Mouse (Mus musculus) hematopoietic stem cell, adult 5-6 weeks (primary cell): Measurements from ENCODE around the gene Gcnt3. TPM values are rescaled to one million over a fixed set of nuclear protein-coding genes. Genes with fewer than 3 reads are reported as not detected.

Experiments used
- ATAC-seq, 2 experiments: fragments of 125-278 bp in 1 of 2; replicated peaks in 1 of 2; 2 replicates each; pipeline ENCODE4 v1.8.0; 2016 to 2017; ENCODE audit warnings: inconsistent platforms in 2 of 2, mild to moderate bottlenecking in 2 of 2, moderate number of reproducible peaks in 2 of 2, low read depth in 1 of 2, moderate TSS enrichment in 1 of 2; ENCODE audit not compliant: low FRiP score in 2 of 2, poor library complexity in 2 of 2, severe bottlenecking in 2 of 2, insufficient read depth in 1 of 2, low TSS enrichment in 1 of 2
- total RNA-seq: library from RNA; stranded (forward); fragments of 172-1452, 232-1000 nt; gene quantifications from 2 replicates; pipeline ENCODE4 v1.2.3, GENCODE M21; 2017

The Gcnt3 gene
- not detected in 2 replicates for total RNA-seq

DNA sequence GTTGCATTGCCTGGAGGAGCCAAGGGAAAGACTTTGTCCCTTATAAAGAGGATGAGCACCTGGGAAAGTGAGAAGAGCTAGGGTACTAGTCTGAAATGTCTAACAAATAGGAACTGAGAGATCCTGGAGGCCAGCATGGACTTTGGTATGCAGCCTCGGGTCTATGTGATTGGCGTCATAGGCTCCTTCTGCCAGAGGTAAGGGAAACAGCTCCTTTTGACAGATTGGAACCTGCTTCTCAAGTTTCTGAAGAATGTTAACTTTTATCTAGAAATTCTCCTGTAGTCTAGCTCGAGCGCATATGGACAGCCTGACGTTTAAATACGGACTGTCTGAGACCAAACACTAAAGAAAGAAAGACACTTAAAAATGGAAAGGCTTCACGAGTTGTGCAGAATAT is at the start of gene Gcnt3:
TSS of gene Gcnt3 (minus strand) at position 101 of the 400 bp plus-strand sequence.
- ATAC-seq = no peak

DNA sequence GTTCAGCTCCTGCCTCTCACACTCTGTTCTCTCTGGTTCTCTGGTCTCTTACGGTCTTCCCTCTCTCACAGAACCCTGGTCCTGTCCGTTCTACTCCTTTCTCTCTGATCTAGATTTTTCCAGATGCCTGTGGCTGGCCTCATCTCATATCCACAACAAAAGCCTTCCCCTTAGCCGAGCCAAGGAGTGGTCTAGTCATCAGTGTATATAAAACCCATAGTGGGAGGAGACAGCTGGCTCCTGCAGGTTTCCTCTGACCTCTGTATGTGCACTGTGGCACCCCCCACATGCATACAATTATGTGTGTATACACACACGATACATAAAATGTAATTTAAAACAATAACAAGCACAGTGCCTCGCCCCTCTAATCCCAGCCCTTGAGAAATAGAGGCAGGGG is 49.5 kb upstream of the Gcnt3 start:
- no peak for ATAC-seq

DNA sequence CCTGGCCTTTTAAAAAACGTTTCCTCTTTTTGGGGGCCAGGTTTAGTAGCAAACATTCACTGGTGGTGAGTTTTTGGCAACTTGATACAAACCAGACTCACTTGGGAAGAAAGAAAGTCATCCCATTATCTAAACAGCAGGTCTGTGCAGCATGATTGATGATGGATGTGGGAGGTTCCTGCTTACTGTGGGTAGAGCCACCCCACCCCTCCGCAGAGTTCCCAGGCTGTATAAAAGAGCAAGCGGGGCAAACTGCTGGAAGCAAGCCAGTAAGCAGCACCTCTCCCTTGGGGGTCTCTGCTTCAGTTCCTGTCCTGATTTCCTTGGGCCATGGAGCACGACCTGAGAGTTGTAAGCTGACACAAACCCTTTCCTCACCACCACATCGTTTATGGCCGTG is 48.2 kb upstream of the Gcnt3 start:
- no peak for ATAC-seq

DNA sequence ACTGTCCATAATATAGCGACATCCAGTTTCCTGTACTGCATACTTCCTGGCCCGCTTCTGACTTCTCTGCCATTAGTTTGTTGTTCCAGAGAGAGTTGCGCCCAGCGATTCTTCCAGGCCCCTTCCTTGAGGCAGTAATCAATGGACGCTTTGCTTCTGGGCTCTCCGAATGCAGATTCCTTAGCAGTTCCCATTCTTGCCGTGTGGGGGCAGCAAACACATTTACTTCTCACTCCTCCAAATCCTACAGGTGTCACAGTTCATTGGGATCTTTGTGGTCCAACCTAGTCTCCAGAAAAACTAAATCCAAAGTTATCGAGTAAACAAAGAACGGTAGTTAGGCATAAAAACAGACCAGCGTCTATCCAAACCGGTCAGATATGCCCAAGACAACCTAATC is 46.2 kb upstream of the Gcnt3 start:
- no peak for ATAC-seq

DNA sequence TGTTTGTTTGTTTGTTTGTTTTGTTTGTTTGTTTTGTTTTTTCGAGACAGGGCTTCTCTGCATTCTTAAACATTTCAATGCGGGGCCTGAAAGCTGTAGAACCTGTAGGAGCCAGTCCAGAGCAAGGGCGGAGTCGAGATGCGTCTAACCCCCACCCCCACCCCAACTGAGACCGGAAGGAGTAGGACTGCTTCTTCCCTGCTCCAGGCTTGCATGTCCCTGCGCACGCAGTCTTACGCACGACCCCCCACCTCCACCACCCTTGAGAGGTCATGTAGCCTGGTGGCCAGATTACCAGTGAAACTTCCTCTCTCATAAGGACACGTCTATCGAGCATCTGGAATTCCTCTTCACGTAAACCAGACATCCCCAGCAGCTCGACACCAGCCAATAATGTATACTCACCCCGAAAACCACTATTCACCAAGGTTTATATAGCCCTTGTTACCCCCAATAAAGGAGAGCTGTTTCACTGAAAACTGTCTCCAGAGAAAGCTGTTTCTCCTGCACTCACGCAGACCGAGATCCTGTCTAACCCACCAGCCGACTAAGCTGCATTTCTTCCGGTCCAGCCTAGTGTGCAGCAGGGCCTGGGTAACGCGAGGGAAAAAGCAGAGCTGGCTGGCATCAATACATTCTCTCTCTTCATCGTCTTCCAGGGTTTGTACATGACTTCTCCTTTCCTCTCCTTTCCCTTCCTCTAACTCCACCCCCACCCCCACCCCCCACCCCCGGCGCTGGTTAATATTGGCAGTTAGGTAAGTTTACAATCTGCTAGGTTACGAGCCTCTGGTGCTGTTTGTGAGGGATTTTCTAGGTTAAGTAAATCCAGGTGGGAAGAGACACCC is 44.7 kb upstream of the Gcnt3 start:
- ATAC-seq = no peak

DNA sequence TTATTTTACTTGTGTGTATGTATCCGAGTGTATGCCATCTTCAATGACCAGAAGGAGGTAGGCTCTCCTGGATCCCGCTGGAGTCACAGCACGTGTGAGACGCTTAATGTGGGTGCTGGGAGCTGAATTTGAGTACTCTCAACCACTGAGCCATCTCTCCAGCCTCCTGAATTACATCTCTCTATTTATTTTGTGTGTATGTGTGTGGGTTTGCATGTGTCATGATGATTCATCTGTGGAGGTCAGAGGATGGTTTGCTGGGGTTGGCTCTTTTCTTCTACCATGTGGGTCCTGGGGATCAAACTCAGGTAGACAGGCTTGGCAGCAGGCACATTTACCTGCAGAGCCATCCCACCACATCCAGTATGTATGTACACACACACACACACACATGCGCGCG is 43.9 kb upstream of the Gcnt3 start:
- ATAC-seq = no peak

DNA sequence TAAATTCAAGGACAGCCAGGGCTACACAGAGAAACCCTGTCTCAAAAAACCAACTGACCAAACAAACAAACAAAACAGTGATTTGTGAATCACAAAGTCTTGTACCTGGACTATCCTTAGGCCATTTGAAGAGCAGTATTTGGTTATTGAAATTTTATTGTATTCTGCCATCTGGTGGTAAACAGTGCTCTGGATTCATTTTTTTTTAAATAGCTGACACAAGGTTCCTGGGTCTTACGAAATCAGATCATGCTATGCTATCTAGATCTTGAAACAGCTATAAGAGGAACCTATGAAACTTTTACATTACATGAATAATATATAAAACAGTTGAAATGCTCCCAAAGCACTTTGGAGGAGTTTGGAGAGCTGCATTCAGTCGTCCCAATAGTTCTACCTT is 43.1 kb upstream of the Gcnt3 start:
- 0 out of 4 replicates have a peak, but pooled peaks of 1 of the 2 experiments have one; percentile 35 for ATAC-seq

DNA sequence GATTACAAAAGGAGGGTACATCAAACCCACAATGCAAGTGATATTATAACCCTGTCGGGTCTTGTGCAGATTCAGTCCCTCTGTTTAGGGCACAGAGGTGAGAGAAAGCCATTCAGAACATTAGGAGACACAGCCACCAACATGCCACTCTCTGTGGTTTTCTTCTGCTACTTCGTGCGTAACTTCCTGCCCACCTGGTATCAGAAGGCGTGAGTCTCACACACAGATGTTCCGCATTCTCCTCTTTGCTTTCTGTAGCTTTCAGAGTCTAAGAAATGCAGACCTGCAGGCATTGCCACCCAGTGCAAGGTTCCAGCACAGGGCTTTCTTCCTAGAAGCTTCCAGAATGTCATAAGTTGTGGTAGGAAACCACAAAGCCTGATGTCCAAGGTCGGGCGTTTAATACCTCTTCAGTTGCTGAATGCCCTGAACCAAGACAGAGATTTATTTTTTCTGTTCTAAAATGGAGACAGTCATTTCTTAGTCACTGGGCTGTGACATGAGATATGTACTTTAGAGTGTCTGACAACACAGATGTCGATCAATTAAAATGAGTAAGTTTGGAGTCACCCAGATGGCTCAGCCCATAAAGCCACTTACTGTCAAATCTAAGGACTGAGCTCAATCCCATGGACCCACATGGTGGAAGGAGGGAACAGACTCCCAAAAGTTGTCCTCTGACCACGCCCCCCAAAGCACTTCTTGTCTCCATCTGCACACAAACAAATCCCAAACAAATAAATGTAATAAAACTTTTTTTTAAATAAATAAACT is 42.3 kb upstream of the Gcnt3 start:
- peak; percentile 55 to 75 for ATAC-seq

DNA sequence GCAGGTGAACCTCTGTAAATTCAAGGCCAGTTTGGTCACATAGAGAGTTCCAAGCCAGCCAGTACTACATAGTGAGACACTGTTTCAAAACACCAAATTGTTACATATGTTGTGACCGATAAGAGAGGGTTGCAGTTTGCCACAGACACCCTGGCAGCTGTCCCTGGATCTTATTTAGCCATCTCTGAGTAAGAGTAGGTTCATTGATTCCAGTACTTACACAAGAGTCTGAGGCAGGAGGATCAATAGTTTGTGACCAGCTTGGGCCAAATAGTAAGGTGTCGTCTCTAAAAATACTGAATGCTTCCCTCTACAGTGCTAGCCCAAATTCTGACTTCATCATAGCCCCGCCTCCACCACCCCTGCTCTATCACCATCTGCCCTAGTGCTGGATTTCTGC is 40.1 kb upstream of the Gcnt3 start:
- ATAC-seq = no peak

DNA sequence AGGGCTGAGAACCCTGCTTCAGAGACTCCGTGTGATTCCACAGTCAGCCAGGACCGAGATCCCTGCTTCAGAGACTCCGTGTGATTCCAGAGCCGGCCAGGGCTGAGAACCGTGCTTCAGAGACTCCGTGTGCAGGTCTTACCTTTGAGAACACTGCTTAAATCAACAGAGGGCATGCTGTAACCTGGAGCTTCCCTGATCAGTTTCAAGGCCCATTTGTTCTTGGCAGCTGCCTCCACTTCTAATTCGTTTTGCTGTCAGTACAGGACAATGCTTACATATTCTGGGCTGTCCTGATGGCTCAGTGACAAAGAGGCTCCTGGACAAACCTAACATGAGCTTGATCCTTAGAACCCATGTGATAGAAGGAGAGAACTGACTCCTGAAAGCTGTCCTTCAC is 39.3 kb upstream of the Gcnt3 start:
- ATAC-seq = no peak

DNA sequence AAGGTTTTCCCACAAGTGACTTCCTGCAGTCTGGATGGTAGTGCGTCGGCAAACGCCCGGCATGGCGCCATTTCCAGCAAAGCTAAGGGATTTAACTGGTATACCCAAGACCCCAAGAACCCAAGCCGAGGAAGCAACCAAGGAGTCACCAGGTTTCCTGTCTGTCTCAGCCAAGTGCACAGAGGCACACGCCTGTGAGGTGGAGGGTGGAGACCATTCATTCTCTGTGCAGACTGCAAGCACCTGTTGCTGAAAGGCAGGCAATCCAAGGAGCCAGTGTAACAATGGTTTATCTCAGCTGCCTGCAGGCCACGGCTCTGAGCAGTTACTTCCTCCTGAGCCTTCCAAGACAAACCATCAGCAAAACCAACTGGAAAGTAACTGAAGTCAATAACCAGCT is 34.5 kb upstream of the Gcnt3 start:
- no peak for ATAC-seq

DNA sequence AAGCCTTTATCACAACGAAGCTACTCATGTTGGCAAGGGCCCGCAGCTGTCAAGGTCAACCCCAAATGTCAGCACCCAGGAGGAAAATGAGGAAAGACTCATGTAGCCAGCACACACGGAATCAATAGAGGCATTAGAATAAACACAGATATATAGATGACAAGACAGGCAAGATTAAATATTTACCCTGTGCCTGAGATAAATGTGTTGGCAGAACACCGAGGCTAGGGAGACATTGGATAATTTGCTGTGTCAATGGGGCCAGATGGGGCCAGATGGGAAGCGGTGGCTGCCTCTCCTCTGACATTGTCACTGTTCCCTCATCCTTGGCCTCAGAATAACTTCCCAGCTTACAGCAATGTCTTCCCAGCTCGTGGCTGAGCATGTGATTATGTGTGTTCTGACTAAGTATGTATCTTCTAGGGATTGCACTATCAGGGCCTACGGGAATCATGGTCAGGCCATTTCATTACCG is 32.1 kb upstream of the Gcnt3 start:
- no peak for ATAC-seq

DNA sequence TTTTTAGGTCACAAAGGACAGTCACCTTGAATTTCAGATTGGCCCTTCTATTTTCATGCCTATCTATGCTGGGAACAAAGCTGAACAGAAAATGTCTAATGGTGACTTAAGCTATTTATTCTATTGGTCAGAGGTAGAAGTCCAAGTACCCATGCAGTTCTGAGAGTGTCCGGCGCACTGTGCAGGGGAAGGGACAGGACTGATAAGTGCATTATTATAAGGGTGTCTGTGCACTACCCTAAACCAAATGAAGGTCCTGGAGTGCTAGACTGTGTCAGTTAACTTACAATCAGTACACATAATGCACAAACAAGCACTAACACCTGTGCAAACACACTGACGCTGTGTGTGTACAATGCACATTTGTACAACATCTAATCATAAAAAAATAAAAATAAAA is 29.6 kb upstream of the Gcnt3 start:
- no peak for ATAC-seq

DNA sequence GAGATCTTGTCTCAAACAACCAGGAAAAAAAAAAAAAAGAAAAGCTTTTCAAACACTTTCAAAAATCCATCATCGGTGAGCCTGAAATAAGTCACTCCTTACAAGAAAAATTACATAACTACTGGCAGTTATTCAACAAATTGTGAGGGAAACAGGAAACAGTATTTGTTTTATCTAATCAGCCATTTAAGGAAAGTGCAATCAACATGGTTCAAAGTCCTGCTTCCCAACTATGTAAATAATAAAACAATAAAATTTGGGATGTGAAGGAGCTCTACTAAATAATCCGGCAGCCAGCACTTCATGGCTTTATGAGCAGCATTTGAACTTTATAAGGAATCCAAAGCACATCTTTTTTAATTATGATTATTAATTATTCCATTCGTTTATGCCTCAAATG is 24.1 kb upstream of the Gcnt3 start:
- no peak for ATAC-seq

DNA sequence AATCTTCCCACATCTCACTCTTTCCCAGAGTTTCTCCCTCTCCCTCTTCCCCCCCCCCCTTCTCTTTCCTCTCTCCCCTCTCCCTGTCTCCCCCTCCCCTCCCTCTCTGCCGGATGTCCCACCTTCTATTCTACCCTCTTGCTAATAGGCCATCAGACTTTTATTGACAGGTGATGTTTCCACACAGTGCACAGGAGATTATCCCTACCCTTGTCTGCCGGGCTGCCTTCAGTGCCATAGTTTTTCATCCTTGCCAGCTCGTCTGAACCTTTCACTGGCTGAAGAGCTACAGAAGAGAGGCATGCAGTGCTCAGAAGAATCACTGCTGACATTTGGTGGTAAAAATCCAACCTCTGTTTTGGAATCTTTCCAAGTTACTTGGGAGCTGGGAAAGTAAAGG is 15.5 kb upstream of the Gcnt3 start:
- no peak for ATAC-seq

DNA sequence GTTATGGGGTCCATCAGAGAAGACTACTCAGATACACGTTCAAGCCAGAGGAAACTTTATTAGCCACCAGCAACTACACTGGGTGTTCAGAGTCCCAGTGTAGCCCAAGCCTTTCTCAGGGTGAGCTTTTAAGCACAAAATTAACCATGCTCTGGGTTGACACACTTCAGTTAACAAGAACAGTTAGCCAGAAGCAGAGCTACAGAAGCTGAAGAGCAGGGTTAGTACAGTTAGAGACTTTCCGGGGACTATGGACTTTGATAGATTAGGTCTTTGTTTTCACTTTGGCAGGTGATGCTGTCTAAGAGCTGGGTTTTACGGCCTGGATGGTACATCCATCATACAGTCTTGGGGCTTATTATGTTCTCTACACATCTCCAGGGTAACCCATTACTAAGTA is 14.8 kb upstream of the Gcnt3 start:
- ATAC-seq = no peak

DNA sequence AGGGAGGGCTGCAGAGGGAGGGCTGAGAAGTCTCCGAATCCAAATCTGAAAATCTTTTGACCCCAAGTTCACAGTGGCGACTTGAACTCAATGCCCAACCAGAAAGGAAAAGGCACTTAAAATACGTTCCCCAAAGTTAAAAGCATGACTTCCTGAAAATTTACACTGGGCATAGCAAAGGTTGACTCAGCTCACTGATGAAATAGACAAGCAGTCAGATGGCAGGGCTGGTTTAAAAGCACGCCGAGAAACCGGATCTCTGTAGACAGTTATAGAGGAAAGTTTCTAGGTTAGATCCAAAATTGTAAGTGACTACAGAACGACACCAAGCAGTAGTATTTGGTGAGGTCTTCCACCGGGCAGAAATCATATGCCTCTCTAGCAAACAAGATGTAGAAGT is 12.0 kb upstream of the Gcnt3 start:
- peak; percentile 29 to 46; a peak in 3 of 4 replicates for ATAC-seq

DNA sequence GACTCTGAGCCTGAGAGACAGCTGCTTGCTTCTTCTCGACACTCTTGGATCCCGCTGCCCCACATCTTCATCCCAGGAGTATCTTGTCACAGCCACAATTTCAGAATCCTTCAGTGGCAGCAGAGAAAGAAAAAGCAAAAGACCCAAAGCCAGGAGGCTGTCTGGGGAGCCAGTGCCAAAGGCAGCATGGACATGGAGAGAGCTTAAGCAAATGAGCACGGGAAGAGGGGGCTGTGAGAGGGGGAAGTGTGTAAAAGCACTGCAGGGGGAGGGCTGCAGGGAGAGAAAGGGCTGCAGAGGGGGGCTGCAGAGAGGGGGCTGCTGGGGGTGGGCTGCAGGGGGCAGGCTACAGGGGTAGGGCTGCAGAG is 11.5 kb upstream of the Gcnt3 start:
- no peak for ATAC-seq
